Mouse (Mus musculus): ENCODE results near the gene Gpr157. TPM values are rescaled to one million over a fixed set of nuclear protein-coding genes. Genes with fewer than 3 reads are reported as not detected.

The Gpr157 gene
- total RNA-seq, 2 experiments from 2014 or later: 26.7 to 41.1 TPM

DNA sequence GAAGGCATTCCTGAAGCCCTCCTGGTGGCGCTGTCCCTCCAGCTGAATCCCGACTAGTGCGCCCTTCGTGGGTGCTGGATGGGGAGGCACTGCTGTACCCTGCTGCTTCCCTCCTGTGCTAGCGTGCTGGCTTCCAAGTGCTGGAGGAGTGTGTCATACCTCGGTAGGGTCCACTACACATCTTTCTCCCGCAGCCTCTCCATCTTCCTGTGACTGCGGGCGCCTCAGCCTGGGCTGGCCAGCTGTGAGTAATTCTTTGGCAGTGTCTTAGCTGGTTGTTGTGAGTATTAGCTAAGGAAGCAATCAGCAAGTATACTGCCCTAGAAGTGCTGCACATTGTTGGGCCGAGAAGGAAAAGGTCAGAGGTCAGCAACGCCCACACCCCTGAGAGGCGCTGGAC, 18.9 kb upstream of the Gpr157 start:
- DNase-seq: no peak
- intact Hi-C loops (cut with DNase I): no loop called here

DNA sequence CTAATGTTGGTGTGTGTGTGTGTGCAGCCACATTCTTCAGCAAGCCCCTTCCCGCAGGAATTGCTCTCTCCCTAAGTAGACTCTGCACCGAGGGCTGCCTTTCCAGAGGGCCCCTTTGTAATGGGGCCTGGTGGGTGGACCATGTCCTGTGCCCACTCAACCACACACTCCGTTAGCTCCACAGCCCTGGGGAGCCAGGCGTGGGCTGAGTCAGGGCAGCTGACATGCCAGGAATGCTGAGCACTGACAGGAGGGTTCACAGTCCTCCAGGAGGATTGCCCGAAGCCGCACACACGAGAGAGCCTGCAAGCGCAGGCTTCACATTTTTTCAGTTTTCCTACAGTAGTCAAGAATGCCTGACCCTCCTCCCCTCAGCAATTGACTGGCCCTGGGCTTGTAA, 17.0 kb upstream of the Gpr157 start:
- no peak for DNase-seq
- intact Hi-C loops (cut with DNase I): no loop called here

GRCm38 (mm10) chr4:150072416-150073101, 14.6 kb upstream of the Gpr157 start:
- no peak for DNase-seq
- intact Hi-C loops (cut with DNase I): no loop called here

- peak; percentile 42 to 68 for DNase-seq
- intact Hi-C loops (cut with DNase I): no loop called here
Observed at GRCm38 (mm10) chr4:150073102-150073473, 14.1 kb upstream of the Gpr157 start.

GRCm38 (mm10) chr4:150075350-150075749, 11.8 kb upstream of the Gpr157 start:
- DNase-seq: no peak
- intact Hi-C loops (cut with DNase I): loop anchor here (2.0 kb wide), 1 partner anchor 41 kb away; no protein-coding TSS in a partner anchor

- DNase-seq: no peak
- intact Hi-C loops (cut with DNase I): no loop called here
Observed at GRCm38 (mm10) chr4:150076147-150076546, 11.0 kb upstream of the Gpr157 start.

DNA sequence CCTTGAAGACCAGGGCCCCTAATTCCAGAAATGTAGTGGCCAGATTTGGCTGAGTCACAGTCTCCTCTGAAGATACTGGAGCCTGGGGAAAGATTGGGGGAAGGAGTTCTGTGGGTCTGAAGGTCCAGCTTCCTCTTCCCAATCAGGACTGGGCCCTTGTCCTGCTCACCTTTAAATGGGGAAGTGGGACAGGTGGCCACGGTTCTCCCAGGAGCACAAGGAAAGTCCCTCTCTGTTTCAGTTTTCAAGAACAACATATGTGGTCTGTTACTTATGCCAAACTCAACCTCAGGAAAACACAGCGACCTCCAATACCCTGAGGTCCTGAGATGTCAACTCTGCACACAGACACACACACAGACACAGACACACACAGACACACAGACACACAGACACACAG, 8.5 kb upstream of the Gpr157 start:
- intact Hi-C loops (cut with DNase I): no loop called here
- no peak for DNase-seq

DNA sequence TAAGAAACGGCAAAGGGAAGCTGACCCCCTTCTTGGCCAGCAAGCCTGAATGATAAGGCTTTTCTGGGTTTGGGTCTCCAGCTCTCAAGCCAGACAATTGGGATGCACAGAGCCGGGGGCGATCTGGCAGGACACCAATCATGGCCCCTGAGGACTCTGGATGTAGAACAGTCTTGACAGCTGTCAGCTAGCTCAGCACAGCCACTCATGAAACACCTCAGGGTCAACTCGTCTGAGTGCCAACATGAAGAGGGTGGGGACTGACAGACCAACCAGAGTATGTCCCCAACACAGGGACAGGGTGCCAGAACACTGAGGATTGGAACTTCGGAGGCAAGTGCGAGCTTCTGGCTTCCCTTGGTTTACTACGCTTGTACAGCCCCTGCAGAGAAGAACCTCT, 7.9 kb upstream of the Gpr157 start:
- no peak for DNase-seq
- intact Hi-C loops (cut with DNase I): no loop called here

DNA sequence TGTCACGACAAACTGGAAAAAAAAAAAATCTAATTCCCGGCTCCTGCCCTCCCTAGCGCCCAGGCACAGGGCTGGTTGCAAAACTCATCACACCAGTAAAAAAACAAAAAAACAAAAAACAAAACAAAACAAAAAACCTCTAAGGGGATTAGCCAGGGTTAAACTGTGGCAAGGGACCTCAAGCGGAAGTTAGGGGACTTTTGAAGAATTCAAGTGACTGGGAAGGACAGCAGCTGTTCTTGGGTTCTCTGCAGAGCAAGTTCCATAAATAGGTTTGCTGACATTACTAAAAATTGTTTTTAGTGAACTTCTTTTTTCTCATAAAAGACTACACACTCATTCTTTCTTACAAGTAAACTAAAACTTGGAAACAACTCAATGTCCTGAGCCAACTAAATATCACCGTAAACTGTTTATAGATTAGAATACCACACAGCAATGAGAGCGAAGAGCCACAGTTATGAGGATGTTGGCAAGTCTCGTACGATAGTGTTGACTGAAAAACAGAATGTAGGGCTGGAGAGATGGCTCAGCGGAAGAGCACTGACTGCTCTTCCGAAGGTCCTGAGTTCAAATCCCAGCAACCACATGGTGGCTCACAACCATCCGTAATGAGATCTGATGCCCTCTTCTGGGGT, 6.7 kb upstream of the Gpr157 start:
- intact Hi-C loops (cut with DNase I): no loop called here
- no peak for DNase-seq

- intact Hi-C loops (cut with DNase I): no loop called here
Observed at GRCm38 (mm10) chr4:150085366-150085765, 1.8 kb upstream of the Gpr157 start.

DNA sequence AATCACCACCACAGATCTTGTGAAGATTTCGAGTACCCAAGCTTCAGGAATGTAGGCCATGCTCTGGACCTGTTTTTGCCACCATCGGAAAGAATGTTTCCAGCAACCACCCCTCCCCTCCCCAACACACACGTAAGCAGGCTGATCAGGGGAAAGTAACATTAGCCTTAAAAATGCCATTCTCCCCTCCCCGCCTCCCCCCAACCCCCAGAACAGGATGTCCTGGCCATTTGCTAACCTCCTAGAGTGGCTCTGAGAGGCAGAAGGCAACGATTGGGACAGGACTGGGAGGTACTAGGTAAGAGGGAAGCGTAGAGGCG, 364 bp upstream of the Gpr157 start:
- intact Hi-C loops (cut with DNase I): no loop called here
- DNase-seq: no peak

More at GRCm38 (mm10) chr4:150085366-150085765, 1.8 kb upstream of the Gpr157 start:
- no peak for DNase-seq

GRCm38 (mm10) chr4:150087890-150088530, 845 bp downstream of the Gpr157 start:
- intact Hi-C loops (cut with DNase I): no loop called here
- DNase-seq: no peak

GRCm38 (mm10) chr4:150089121-150089520, 2.0 kb downstream of the Gpr157 start:
- intact Hi-C loops (cut with DNase I): no loop called here
- DNase-seq: peak; percentile 34 to 58

DNA sequence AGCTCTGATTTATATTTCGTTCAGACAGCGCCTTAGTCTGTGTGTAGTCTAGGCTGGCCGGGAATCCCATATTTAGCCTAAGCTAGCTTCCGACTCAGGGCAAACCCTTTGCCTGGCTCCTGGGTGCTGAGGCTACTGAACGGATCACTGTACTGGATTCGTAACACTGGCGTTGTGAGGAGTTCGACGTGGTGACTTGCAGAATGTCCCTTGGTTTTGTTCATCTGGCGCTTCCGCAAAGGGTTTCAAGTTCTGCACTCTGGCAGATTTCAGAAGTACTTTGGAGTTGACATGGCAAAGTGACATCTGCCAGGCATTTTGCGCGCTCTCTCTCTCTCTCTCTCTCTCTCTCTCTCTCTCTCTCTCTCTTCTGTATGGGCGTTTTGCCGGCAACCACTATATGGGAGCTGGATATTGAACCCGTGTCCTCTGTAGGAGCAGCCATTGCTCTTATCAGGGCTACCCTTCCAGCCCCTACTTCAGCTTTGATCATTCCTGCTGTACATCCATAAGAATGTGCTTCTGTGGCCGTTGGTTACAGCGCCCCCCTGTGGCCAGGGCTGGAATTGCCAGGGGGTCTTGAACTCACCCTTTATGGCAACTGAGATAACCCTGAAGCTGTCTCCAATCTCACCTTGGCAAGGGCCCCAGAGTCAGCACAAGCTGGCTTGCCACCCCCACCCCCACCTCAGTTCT, 4.9 kb downstream of the Gpr157 start:
- peak; percentile 46 to 53 for DNase-seq
- intact Hi-C loops (cut with DNase I): no loop called here

DNA sequence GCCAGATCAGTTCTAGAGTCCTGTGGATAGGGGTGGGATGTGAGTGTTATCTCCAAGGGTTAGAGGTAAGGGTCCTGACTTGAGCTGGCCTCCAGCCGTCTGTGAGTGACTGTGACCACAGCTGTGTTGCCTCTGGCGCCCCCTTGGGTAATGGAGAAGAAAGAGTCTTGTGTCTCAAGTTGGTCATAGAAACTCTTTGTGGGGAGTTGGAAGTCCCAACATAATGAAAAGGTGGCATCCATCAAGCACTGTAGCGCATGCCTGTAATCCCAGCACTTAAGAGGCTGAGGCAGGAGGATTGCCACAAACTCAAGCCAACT, 5.4 kb downstream of the Gpr157 start:
- DNase-seq: no peak
- intact Hi-C loops (cut with DNase I): no loop called here

DNA sequence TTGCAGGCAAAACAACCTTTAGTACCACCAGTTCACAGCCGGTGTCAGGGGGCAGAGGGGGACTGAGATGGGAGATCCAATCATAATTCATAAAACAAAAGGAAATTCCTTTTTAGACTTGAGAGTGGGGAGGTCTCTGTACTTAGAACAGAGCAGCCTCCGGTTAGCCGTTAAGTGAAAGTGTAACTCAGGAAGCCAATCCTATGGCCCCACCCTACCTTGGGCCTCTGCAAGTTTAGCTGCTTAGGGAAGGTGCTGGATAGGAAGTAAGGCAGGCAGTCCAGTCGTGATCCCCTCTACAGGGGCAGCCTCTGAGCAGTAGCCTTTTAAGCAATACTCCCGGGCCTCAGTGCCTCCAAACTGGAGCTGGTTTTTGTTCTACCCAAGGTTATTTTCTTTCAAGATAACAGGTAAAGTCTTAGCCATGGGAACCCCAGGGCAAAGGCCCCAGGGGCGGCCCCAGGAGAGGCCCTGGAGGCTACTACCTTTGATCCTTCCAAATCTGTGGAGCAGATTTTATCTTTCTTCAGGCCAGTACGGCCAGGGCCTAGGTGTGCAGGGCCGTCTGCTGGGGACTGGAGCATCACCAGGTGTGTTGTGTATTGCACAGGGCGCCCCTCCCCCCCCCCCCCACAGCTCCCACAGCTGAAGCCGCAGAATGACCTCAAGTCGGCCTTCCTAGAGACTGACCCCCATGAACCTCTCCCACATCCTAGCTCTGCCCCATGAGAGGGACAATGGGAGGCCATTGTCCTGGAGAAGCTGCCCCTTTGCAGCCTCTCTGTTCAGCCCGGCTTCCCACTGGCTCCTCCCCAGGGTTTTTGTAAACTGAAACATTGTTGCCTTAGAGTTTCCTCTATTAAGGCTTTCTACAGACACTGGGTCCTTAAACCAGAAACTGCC, 6.6 kb downstream of the Gpr157 start:
- DNase-seq: no peak
- intact Hi-C loops (cut with DNase I): no loop called here

DNA sequence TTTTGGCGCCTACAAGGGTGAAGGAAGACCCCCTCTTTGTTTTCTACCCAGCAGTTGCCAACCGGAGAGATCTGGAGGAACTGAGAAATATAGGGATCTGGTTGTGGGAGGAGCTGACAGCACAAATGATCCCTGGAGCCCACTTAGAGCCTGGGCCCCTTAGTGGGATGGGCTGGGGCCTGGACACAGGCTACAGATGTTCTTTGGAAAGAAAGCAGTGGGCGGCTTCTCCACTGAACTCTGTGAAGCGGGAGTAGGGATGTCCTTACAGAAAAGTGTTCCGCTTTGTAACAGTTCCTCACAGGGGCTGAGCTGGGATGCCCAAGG, 7.3 kb downstream of the Gpr157 start:
- DNase-seq: no peak
- intact Hi-C loops (cut with DNase I): no loop called here

- intact Hi-C loops (cut with DNase I): loop anchor here (5.0 kb wide), 2 partner anchors 289 to 344 kb away; no protein-coding TSS in a partner anchor
Observed at GRCm38 (mm10) chr4:150096309-150096708, 9.1 kb downstream of the Gpr157 start.

GRCm38 (mm10) chr4:150097847-150098246, 10.7 kb downstream of the Gpr157 start:
- no peak for DNase-seq
- intact Hi-C loops (cut with DNase I): loop anchor here (5.0 kb wide), 2 partner anchors 291 to 346 kb away; no protein-coding TSS in a partner anchor

More at GRCm38 (mm10) chr4:150096309-150096708, 9.1 kb downstream of the Gpr157 start:
- no peak for DNase-seq

- intact Hi-C loops (cut with DNase I): loop anchor here (1.0 to 5.0 kb wide), 3 partner anchors 64 to 347 kb away; no protein-coding TSS in a partner anchor
- peak; percentile 65 to 67 for DNase-seq
Observed at GRCm38 (mm10) chr4:150098880-150099279, 11.7 kb downstream of the Gpr157 start.

Data from heart, postnatal 36 days (tissue).